Mouse (Mus musculus): ENCODE measurements around the gene Tdrd1. TPM values are rescaled to one million over a fixed set of nuclear protein-coding genes. Genes with fewer than 3 reads are reported as not detected.
A peak's percentile ranks its signal among the peaks of the same experiment; 100 is the strongest.

Tdrd1 gene
- polyA plus RNA-seq, 1 experiment from 2014 or later: 0.68 TPM

DNA sequence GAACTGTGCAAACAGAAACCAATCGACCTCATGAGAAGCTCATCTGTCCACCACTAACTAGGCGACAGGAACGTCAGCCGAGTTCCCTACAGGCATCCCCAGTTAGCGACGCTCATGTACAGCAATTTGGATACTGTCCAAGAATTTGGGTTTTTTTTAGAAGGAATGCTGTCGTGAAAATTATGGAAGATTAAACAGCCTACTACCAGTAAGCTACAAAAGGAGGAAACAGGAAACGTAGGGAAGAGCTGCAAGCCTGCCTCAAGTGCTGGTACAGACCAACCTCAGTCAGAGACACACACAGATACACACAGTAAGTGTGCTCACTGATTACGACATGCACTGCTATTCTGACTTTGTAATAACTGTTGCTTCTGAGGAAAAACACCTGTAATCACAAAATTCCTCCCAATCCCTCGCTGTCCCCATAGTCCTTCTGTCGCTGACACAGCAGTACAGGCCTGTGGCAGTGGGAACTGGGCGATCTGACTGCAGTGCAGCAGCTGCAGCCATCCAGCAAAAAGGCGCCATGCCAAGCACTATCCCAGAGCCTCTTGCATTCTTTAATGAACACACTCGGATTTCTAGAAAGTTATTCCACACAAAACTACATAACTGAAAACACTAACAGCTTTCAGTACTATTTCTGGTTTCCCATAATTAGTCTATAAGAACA lies 8.0 kb upstream of the Tdrd1 start:
- Histone ChIP-seq H3K36me3 (ENCODE audit: control insufficient read depth, insufficient read depth, low read length) (no peaks in the 10 kb centered on the region), H3K9ac (ENCODE audit: low read depth, low read length) (no peak overlapping the region), H3K9me3 (ENCODE audit: control insufficient read depth, low read length) (no peaks in the 10 kb centered on the region), H3K27me3 (ENCODE audit: control insufficient read depth, insufficient read depth, low read length) (no peaks in the 10 kb centered on the region), H3K4me1 (replicated peaks; ENCODE audit: control insufficient read depth, insufficient read depth, low read length) (no peaks in the 10 kb centered on the region), H3K27ac (ENCODE audit: low read depth, low read length) (no peak overlapping the region), H3K4me3 (ENCODE audit: low read depth, low read length) (no peak overlapping the region), H3K4me2 (replicated peaks; ENCODE audit: low read depth, low read length) (no peak overlapping the region)
- DNase-seq (ENCODE audit: low spot score) (no peak), ATAC-seq (ENCODE audit: low FRiP score) (no peak)
- 79% methylated on average over 14 of the region's 14 CpGs for WGBS

DNA sequence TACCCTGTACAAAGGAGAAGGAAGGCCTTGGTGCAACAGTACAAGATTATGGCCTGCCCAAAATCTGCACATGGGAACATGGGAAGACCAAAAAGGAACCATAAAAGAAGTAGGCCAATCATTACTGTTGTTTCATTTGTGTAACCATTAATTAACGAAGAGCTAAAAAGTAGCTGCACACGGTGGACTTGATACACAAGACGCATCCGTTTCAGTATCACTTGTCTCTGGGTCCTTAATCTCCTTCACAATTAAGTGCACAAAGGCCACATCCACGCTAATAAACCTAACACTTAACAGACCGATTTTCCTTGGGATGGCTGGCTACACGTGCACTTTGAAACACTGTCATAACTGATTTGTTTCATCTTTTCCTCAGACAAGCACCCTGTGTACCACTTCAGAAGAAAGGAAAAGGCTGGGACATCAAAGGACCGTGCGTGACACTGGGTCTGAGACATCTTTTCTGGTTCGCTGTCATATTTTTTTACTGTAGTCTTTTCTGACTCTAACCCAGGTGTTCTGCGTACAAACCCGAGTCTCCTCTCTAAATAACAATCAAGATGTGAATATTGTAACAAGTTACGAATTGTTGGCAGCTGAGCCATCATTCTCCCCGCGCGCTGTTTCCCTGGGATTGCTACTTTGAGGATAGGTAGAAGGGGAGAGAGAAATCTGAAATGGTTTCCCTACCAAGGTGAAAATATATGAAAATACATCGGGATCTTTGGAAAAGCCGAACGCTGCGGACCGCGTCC lies 4.8 kb upstream of the Tdrd1 start:
- ATAC-seq (ENCODE audit: low FRiP score) (no peak), DNase-seq (ENCODE audit: low spot score) (peak; percentile 36)
- 11% methylated on average over 22 of the region's 22 CpGs for WGBS
- Histone ChIP-seq H3K9me3 (ENCODE audit: control insufficient read depth, low read length) (no peaks in the 10 kb centered on the region), H3K27ac (ENCODE audit: low read depth, low read length) (peak overlapping the region; percentile 85), H3K36me3 (ENCODE audit: control insufficient read depth, insufficient read depth, low read length) (no peaks in the 10 kb centered on the region), H3K4me3 (ENCODE audit: low read depth, low read length) (peak overlapping the region; percentile 97), H3K9ac (ENCODE audit: low read depth, low read length) (peak overlapping the region; percentile 93), H3K4me1 (replicated peaks; ENCODE audit: control insufficient read depth, insufficient read depth, low read length) (no peaks in the 10 kb centered on the region), H3K27me3 (ENCODE audit: control insufficient read depth, insufficient read depth, low read length) (no peaks in the 10 kb centered on the region), H3K4me2 (replicated peaks; ENCODE audit: low read depth, low read length) (peak overlapping the region; percentile 72)

DNA sequence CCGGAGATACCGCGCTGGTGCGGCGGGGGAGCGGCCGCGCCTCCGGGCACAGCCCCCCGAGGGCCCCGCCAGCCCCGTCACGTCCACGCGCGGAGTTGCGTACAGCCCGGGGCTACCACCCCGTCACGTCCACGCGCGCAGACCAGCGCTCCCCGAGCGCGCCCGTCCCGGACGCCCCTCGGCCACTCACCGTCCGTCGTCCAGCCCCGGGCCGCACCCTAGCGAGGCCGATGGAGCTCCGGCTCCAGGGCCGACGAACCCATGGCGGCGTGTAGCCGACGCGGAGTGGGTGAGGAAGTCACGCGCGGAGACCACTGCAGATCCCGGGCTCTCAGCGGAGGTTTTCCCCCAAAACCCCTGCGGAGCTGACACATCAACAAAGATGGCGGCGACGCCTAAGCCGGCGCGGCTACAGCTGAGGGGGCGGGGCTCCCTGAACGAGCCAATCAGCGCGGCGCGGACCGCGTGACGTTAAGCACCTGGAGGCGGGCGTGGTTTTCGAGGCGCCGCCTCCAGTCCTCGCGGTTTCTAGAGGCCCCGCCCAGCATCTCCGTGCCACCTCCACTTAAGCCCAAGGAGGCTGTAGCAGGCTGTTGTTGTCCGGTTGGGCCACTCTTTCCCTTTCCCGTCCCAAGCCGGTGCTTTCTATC lies 4.1 kb upstream of the Tdrd1 start, which contains the start of gene Ccdc186:
Gene Ccdc186, minus strand, starts transcription at position 393 of the 650 bp plus-strand sequence.
- peak; percentile 98 for ATAC-seq (ENCODE audit: low FRiP score)
- H3K4me2 ChIP-seq (replicated peaks; ENCODE audit: low read depth, low read length): peak within 1 kb of the TSS; percentile 72
- peak within 1 kb of the TSS; percentile 93 for H3K9ac ChIP-seq (ENCODE audit: low read depth, low read length)
- H3K27ac ChIP-seq (ENCODE audit: low read depth, low read length): peak within 1 kb of the TSS; percentile 85
- H3K27me3 ChIP-seq (ENCODE audit: control insufficient read depth, insufficient read depth, low read length): no peaks in the 10 kb centered on the region
- no peaks in the 10 kb centered on the region for H3K36me3 ChIP-seq (ENCODE audit: control insufficient read depth, insufficient read depth, low read length)
- H3K4me3 ChIP-seq (ENCODE audit: low read depth, low read length): peak within 1 kb of the TSS; percentile 97
- under 1% methylated on average over 68 of the region's 79 CpGs for WGBS
- H3K4me1 ChIP-seq (replicated peaks; ENCODE audit: control insufficient read depth, insufficient read depth, low read length): no peaks in the 10 kb centered on the region
- DNase-seq (ENCODE audit: low spot score): peak; percentile 98
- H3K9me3 ChIP-seq (ENCODE audit: control insufficient read depth, low read length): no peaks in the 10 kb centered on the region

DNA sequence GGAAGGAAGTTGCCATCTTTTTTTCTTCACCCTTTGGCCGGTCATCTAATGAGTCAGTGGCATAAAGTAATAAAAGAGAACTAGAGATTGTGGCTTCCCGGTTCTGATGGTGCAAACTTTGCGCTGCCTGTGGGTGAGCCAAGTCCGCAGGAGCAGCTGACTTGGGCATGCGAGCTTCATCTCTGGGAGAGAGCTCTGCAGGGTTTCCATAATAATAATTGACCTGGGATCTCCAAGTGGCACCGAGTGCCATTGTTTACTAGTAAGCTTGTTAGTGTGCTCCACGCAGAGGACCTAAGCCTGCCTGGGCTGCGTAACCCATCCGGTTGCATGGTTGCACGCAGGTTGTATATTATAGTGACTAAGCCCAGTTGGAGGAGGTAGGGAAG lies 3.6 kb upstream of the Tdrd1 start:
- ATAC-seq (ENCODE audit: low FRiP score) (peak; percentile 43), DNase-seq (ENCODE audit: low spot score) (no peak)
- Histone ChIP-seq H3K36me3 (ENCODE audit: control insufficient read depth, insufficient read depth, low read length) (no peaks in the 10 kb centered on the region), H3K9ac (ENCODE audit: low read depth, low read length) (peak overlapping the region; percentile 93), H3K27ac (ENCODE audit: low read depth, low read length) (no peak overlapping the region), H3K4me3 (ENCODE audit: low read depth, low read length) (peak overlapping the region; percentile 97), H3K9me3 (ENCODE audit: control insufficient read depth, low read length) (no peaks in the 10 kb centered on the region), H3K4me2 (replicated peaks; ENCODE audit: low read depth, low read length) (peak overlapping the region; percentile 72), H3K27me3 (ENCODE audit: control insufficient read depth, insufficient read depth, low read length) (no peaks in the 10 kb centered on the region), H3K4me1 (replicated peaks; ENCODE audit: control insufficient read depth, insufficient read depth, low read length) (no peaks in the 10 kb centered on the region)
- WGBS: 28% methylated on average over 10 of the region's 10 CpGs

DNA sequence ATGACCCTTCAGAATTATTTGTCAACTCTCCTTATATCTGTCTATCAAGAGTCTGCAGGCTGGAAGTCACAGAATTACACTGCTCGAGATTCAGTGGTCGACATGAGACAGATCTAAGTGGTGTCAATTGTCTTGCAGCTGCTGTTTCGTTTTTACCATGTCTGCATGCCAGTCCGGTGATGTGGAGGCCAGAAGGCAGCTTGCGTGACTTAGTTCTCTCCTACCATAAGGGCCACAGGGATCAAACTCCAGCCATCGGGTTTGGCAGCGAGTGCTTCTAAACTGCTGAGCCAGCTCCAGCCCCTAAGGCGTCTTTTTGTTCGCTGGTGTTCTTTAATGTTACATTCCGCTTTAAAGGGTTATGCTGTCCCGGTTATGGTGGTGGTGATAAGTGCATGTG lies 2.3 kb downstream of the Tdrd1 start:
- ATAC-seq (ENCODE audit: low FRiP score) (no peak), DNase-seq (ENCODE audit: low spot score) (no peak)
- no peak overlapping the region for H3K4me3 ChIP-seq (ENCODE audit: low read depth, low read length)
- H3K4me2 ChIP-seq (replicated peaks; ENCODE audit: low read depth, low read length): no peak overlapping the region
- H3K4me1 ChIP-seq (replicated peaks; ENCODE audit: control insufficient read depth, insufficient read depth, low read length): no peaks in the 10 kb centered on the region
- WGBS: 86% methylated on average over 11 of the region's 11 CpGs
- H3K36me3 ChIP-seq (ENCODE audit: control insufficient read depth, insufficient read depth, low read length): no peaks in the 10 kb centered on the region
- H3K27ac ChIP-seq (ENCODE audit: low read depth, low read length): no peak overlapping the region
- no peaks in the 10 kb centered on the region for H3K9me3 ChIP-seq (ENCODE audit: control insufficient read depth, low read length)
- no peak overlapping the region for H3K9ac ChIP-seq (ENCODE audit: low read depth, low read length)
- no peaks in the 10 kb centered on the region for H3K27me3 ChIP-seq (ENCODE audit: control insufficient read depth, insufficient read depth, low read length)

DNA sequence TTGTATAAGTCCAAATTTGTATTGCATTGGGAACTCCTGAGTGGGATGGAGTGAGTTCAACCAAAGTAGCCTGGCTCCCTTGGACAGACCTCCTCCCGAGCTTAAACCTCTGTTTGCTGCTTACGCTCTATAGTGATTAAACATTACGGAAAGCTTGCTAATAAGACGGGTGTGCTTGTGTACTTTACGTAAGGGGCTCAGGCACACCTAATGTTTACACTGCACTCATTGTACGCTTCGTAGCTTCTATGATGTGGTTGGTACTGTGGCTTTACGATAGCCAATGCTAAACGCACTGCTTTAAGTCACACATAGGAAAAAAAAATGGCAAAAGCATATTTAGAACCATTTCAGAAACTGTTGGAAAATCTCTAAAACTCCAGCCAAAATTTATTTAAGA lies 3.3 kb downstream of the Tdrd1 start:
- Histone ChIP-seq H3K36me3 (ENCODE audit: control insufficient read depth, insufficient read depth, low read length) (no peaks in the 10 kb centered on the region), H3K9me3 (ENCODE audit: control insufficient read depth, low read length) (no peaks in the 10 kb centered on the region), H3K4me3 (ENCODE audit: low read depth, low read length) (no peak overlapping the region), H3K4me1 (replicated peaks; ENCODE audit: control insufficient read depth, insufficient read depth, low read length) (no peaks in the 10 kb centered on the region), H3K9ac (ENCODE audit: low read depth, low read length) (no peak overlapping the region), H3K27ac (ENCODE audit: low read depth, low read length) (no peak overlapping the region), H3K27me3 (ENCODE audit: control insufficient read depth, insufficient read depth, low read length) (no peaks in the 10 kb centered on the region), H3K4me2 (replicated peaks; ENCODE audit: low read depth, low read length) (no peak overlapping the region)
- ATAC-seq (ENCODE audit: low FRiP score): no peak
- no peak for DNase-seq (ENCODE audit: low spot score)
- 95% methylated on average over 9 of the region's 9 CpGs for WGBS

DNA sequence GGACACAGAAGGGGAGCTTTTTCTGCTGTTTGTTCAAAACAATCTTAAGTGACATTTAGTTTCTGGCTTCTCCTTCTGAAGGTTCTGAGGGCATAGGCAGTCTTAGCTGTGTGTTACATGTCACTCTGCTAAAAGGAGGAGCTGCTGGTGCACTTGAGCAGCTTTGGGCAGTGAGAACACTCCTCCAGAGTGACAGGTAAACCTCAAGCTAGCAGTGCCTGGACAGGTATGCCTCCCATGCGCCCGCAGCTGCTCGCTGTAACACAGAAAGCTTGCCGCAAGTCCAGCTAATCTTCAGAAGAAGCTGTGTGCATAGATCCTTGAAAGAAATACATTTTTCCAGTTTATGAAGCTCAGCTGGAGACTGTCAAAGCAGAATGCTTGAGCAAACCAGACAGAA lies 4.2 kb downstream of the Tdrd1 start:
- no peaks in the 10 kb centered on the region for H3K9me3 ChIP-seq (ENCODE audit: control insufficient read depth, low read length)
- ATAC-seq (ENCODE audit: low FRiP score) (no peak), DNase-seq (ENCODE audit: low spot score) (no peak)
- no peak overlapping the region for H3K4me2 ChIP-seq (replicated peaks; ENCODE audit: low read depth, low read length)
- no peaks in the 10 kb centered on the region for H3K4me1 ChIP-seq (replicated peaks; ENCODE audit: control insufficient read depth, insufficient read depth, low read length)
- H3K27ac ChIP-seq (ENCODE audit: low read depth, low read length): no peak overlapping the region
- H3K9ac ChIP-seq (ENCODE audit: low read depth, low read length): no peak overlapping the region
- WGBS: 96% methylated on average over 4 of the region's 4 CpGs
- H3K36me3 ChIP-seq (ENCODE audit: control insufficient read depth, insufficient read depth, low read length): no peaks in the 10 kb centered on the region
- H3K27me3 ChIP-seq (ENCODE audit: control insufficient read depth, insufficient read depth, low read length): no peaks in the 10 kb centered on the region
- H3K4me3 ChIP-seq (ENCODE audit: low read depth, low read length): no peak overlapping the region

DNA sequence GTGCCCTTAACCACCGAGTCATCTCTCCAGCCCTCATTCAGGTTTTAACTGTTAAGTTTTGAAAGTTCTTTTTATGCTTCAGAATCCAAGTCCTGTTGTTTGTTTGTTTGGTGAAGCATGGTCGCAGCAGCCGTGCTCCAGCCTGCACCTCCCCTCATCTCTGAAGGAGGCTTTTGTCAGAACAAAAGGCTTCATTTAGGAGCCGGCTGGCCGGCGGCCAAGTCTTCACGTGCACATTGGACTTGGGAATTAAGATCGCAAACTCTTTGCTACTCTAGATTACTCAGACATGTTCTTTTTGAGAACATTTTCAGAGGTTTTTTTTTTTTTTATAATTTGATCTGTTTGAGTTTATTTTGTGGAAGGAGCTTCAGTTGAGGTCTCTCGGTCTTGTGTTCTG lies 9.3 kb downstream of the Tdrd1 start:
- DNase-seq (ENCODE audit: low spot score): peak; percentile 55
- Histone ChIP-seq H3K36me3 (ENCODE audit: control insufficient read depth, insufficient read depth, low read length) (no peaks in the 10 kb centered on the region), H3K9me3 (ENCODE audit: control insufficient read depth, low read length) (no peaks in the 10 kb centered on the region), H3K27me3 (ENCODE audit: control insufficient read depth, insufficient read depth, low read length) (no peaks in the 10 kb centered on the region), H3K4me2 (replicated peaks; ENCODE audit: low read depth, low read length) (no peak overlapping the region), H3K4me3 (ENCODE audit: low read depth, low read length) (no peak overlapping the region), H3K27ac (ENCODE audit: low read depth, low read length) (no peak overlapping the region), H3K9ac (ENCODE audit: low read depth, low read length) (no peak overlapping the region), H3K4me1 (replicated peaks; ENCODE audit: control insufficient read depth, insufficient read depth, low read length) (no peaks in the 10 kb centered on the region)
- WGBS: 53% methylated on average over 9 of the region's 9 CpGs
- ATAC-seq (ENCODE audit: low FRiP score): no peak

Measured in hindbrain, embryonic 11.5 days (tissue).